Mouse (Mus musculus): ENCODE results near the gene Hoxb6. TPM values are rescaled to one million over a fixed set of nuclear protein-coding genes. Genes with fewer than 3 reads are reported as not detected.

Hoxb6 gene
- polyA plus RNA-seq, 1 experiment, result 14.3 TPM

DNA sequence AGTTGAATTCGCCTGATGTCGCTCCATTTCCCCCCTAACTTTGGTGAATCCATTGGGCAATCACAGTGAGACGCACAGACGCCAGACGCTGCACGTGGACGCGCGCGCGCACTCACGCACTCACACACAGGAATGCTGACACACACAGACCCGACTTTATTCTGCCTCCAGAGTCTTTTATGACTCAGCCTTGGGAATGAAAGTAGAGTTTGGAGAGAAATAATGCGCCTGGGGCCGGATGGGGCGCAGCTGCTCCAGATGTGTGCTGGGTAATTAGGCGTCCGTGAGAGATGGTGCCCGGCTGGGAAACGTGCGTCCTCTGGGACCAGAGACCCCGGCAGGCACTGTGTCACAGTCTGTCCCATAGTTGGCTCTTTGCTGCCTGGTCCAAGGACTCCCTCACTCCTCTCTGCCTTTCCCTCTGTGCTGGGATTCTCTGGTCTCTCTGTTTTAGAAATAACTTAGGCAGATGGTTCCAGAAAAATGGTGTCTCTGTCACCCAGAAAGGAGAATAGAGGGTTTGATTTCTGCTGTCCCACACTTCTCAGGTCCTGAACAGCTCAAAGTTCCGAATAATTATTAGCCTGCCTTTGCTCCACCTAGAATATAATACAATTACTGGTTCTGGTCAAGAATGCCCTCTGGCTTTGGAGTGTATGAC lies 31.8 kb upstream of the Hoxb6 start:
- no peak for TF ChIP-seq CTCF (IDR thresholded peaks at IDR 0.05; ENCODE audit: borderline replicate concordance, extremely low read depth, insufficient read depth, insufficient read length)
- TF ChIP-seq POLR2A (IDR thresholded peaks at IDR 0.05; ENCODE audit: borderline replicate concordance, extremely low read depth, insufficient read depth, insufficient read length, poor library complexity, severe bottlenecking), result no peak
- no peak for DNase-seq (ENCODE audit: low read depth)

DNA sequence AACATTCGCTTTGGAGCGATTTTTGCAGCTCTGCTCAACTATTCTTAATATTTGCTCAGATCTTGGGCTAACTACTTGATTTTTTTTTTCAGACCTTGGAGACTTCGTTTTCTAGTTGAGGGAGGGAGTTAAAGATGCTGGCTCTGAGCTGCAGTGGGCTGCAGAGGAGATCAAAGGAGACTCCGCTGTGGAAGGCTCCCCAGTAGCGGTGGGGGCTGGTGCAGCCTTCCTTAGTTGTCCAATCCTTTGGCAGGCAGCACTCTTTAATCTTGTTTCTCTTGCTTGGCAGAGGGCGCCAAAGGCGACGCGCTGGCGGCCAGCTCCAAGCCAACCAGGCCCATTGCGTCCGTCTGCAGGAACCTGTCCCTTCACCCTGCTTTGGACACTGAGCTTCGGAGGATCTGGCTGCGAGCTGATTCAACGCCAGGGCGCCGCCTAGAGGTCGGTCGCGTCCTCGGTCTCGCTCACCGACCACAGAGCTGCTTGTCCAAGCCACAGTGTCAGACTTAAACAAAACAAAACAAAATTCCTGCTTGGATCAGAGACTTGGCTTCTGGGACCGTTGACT lies 30.9 kb upstream of the Hoxb6 start:
- DNase-seq (ENCODE audit: low read depth), result peak; percentile 69
- TF ChIP-seq POLR2A (IDR thresholded peaks at IDR 0.05; ENCODE audit: borderline replicate concordance, extremely low read depth, insufficient read depth, insufficient read length, poor library complexity, severe bottlenecking) (no peak), CTCF (IDR thresholded peaks at IDR 0.05; ENCODE audit: borderline replicate concordance, extremely low read depth, insufficient read depth, insufficient read length) (peak; percentile 84)

DNA sequence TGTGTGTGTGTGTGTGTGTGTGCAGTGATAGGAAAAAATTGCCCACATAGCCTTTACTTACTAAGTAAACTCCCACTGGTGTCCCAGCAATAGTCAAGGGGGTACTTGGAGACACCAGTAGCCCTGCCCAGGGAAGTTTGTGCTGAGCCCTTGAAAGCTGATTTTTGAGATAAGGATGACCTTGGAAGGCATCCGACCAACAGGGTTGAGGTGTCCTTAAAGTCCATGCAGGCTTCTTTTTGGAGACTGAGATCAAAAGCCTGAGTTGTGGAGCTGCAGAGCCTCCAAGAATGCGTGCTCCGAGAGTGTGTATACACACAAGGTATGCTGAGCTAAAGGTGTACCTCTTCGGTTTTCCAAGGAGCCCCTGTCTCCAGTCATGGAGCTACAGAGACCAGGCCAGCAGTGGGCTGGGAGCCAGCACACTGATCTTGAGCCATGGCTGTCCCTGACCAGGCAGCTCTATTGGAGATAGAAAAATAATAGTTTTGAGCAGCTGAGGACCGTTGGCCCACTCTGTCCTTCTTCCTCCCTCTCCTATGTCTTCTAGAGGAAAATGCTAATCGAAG lies 29.9 kb upstream of the Hoxb6 start:
- no peak for DNase-seq (ENCODE audit: low read depth)
- no peak for TF ChIP-seq POLR2A (IDR thresholded peaks at IDR 0.05; ENCODE audit: borderline replicate concordance, extremely low read depth, insufficient read depth, insufficient read length, poor library complexity, severe bottlenecking)
- no peak for TF ChIP-seq CTCF (IDR thresholded peaks at IDR 0.05; ENCODE audit: borderline replicate concordance, extremely low read depth, insufficient read depth, insufficient read length)

DNA sequence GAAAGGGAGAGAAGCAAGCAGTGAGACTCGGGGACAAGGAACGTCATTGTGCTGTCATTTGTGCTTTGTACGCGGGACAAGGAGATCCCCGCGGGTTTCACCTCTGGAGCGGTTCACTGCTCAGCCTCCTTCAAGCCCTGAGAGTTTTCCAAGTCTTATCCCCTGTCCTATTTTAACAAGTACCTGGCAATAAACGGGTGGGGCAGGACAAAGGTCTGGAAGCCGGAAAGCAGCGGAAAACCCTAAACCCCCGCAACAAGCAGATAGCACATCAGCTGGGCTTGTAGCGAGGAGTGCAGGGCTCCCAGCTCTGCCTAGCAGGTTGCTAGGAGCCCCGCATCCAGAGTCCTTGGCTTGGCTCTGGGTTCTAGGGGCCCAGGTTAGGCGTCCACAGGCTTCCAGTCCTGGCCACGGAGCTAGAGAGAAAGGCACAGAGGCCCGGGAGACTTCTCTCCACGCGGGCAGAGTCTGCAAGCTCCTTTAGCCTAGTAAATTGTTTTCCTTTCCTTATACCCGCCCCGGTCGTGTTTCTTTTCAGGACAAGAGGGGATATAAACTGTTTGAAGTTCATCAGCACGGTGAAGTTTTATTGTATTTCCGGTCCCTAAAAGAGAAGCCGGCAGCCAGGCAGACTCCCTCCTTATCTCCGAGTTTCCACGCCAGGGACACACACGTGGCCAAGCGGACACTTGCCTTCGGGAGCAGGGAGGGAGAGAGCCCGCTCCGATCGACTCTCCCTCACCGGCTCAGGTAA lies 28.5 kb upstream of the Hoxb6 start:
- no peak for TF ChIP-seq CTCF (IDR thresholded peaks at IDR 0.05; ENCODE audit: borderline replicate concordance, extremely low read depth, insufficient read depth, insufficient read length)
- no peak for TF ChIP-seq POLR2A (IDR thresholded peaks at IDR 0.05; ENCODE audit: borderline replicate concordance, extremely low read depth, insufficient read depth, insufficient read length, poor library complexity, severe bottlenecking)
- DNase-seq (ENCODE audit: low read depth), result no peak

- no peak for TF ChIP-seq CTCF (IDR thresholded peaks at IDR 0.05; ENCODE audit: borderline replicate concordance, extremely low read depth, insufficient read depth, insufficient read length)
- no peak for TF ChIP-seq POLR2A (IDR thresholded peaks at IDR 0.05; ENCODE audit: borderline replicate concordance, extremely low read depth, insufficient read depth, insufficient read length, poor library complexity, severe bottlenecking)
- no peak for DNase-seq (ENCODE audit: low read depth)
Measured at GRCm38 (mm10) chr11:96264390-96265020, 27.8 kb upstream of the Hoxb6 start.

DNA sequence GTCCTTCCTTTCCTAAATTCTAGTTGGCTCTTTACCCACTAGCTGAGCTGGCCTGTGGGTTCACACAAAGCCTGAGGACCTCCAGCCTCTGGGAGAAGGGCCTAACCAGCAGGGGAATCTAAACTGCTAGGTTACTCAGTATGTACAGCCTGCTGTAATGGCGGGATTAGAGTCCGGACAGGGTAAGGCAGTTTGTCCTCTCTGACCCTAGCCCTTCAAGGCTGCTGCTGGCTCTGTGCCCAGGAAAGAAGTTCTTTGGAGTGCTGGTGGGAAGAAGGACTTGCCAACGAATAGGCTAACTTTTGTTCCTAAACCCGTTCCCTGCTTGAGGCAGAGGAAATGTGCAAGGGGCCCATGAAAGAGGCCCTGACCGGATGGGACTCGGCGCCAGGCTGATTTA lies 26.3 kb upstream of the Hoxb6 start:
- TF ChIP-seq POLR2A (IDR thresholded peaks at IDR 0.05; ENCODE audit: borderline replicate concordance, extremely low read depth, insufficient read depth, insufficient read length, poor library complexity, severe bottlenecking) (no peak), CTCF (IDR thresholded peaks at IDR 0.05; ENCODE audit: borderline replicate concordance, extremely low read depth, insufficient read depth, insufficient read length) (no peak)
- DNase-seq (ENCODE audit: low read depth), result no peak

GRCm38 (mm10) chr11:96267021-96267920 lies 25.0 kb upstream of the Hoxb6 start:
- DNase-seq (ENCODE audit: low read depth), result no peak
- no peak for TF ChIP-seq POLR2A (IDR thresholded peaks at IDR 0.05; ENCODE audit: borderline replicate concordance, extremely low read depth, insufficient read depth, insufficient read length, poor library complexity, severe bottlenecking)
- no peak for TF ChIP-seq CTCF (IDR thresholded peaks at IDR 0.05; ENCODE audit: borderline replicate concordance, extremely low read depth, insufficient read depth, insufficient read length)

- TF ChIP-seq POLR2A (IDR thresholded peaks at IDR 0.05; ENCODE audit: borderline replicate concordance, extremely low read depth, insufficient read depth, insufficient read length, poor library complexity, severe bottlenecking), result no peak
- no peak for TF ChIP-seq CTCF (IDR thresholded peaks at IDR 0.05; ENCODE audit: borderline replicate concordance, extremely low read depth, insufficient read depth, insufficient read length)
- DNase-seq (ENCODE audit: low read depth), result no peak
Measured at GRCm38 (mm10) chr11:96268031-96268745, 24.1 kb upstream of the Hoxb6 start.

- TF ChIP-seq CTCF (IDR thresholded peaks at IDR 0.05; ENCODE audit: borderline replicate concordance, extremely low read depth, insufficient read depth, insufficient read length) (no peak), POLR2A (IDR thresholded peaks at IDR 0.05; ENCODE audit: borderline replicate concordance, extremely low read depth, insufficient read depth, insufficient read length, poor library complexity, severe bottlenecking) (no peak)
Measured at GRCm38 (mm10) chr11:96269869-96270268, 22.4 kb upstream of the Hoxb6 start.

More at GRCm38 (mm10) chr11:96269869-96270268, 22.4 kb upstream of the Hoxb6 start:
- DNase-seq (ENCODE audit: low read depth), result no peak

Data from brain, embryonic 14.5 days (tissue).